Mouse (Mus musculus): ENCODE measurements around the gene Mapk8ip2.
A peak's percentile ranks its signal among the peaks of the same experiment; 100 is the strongest.

DNA sequence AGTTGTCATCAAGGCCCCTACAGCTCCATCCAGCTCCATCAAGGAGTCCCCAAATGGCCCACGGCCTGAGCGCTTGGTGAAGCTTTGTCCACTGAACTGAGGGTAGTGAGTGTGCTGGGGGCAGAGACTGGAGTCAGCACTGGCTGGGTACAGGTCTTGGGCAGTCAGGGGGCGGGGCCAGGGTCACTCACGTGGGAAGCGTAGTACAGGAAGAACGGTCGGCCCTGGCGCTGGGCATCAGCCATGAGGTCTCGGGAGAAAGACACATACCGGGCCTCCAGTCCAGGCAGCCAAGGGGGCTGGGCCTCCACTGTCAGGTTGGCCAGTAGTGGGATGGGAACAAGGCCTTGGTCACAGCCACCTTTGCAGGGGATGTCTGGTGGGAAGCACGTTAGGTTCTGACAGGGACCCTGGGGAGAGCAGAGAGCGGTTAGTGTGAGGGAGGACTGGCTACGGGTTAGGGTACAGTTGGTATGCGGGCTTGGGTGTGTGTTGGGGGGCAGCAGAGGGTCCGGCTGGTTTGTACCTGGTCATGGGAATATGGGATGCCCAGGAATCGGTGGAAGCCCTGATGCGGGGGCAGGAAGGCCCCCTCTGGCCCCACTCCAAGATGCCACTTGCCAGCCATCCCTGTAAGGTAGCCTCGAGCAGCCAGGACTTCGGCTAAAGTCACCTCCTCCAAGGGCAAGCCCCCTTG is 21.0 kb downstream of the Mapk8ip2 start:
- TF ChIP-seq CTCF (IDR thresholded peaks at IDR 0.05; ENCODE audit: control insufficient read depth, insufficient read depth, insufficient replicate concordance, low read depth, low read length): no peak
- TF ChIP-seq POLR2A (IDR thresholded peaks at IDR 0.05; ENCODE audit: control insufficient read depth, low read depth, low read length): peak; percentile 22; the same call in 1 of the 2 replicates

All from testis, adult 2 months (tissue).